In the genomic region with DNA sequence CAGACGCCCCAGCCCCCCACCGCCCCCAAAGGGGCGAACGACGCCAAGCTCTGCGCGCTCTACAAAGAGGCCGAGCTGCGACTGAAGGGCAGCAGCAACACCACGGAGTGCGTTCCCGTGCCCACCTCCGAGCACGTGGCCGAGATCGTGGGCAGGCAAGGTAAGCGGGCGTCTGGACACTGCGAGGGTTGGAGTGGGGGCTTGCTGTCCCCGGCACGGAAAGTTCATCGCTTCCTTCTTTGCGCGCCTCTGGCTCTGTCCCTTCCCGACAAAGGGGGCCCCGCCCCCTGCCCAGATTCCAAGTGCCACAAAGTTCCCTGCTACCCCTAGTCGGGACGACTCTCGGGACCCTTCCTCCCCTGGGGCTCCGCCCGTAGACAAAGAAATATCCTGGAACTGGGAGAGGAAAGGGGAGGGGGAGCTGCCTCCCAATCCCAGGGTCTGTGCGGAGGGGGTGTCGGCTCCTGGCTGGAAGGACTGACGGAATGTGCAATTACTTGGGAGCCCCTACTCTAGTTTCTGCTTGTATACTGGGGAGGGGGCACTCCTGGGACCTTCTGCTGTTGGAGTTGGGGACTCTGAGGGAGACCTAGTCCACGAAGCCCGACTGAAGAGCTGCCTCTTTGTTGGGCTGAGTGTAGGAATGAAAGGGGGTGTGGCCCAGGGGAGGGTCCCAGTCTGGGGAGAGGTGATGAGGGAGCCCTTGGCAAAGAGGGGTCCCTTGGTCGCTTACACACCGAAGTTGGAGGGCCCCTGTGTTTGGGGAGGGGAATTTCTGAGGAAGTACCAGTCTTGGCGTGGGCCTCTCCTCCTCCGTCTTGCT, we compare ENCODE assay signal across 7 mouse cellular contexts. TPM values are rescaled to one million over a fixed set of nuclear protein-coding genes. Genes with fewer than 3 reads are reported as not detected.
DNase-seq lines count a peak whose midpoint lies in the region; ATAC-seq and TF ChIP-seq lines count a peak whose summit lies in the region.

No protein-coding gene starts in this region.

- peak overlapping the region; percentile 81 for H3K4me2 ChIP-seq in heart, embryonic 16.5 days (ENCODE audit: low read depth, low read length)
- peak overlapping the region; percentile 99 for H3K4me2 ChIP-seq in liver, embryonic 14.5 days (ENCODE audit: low read depth)
- peak overlapping the region; percentile 73 for H3K4me2 ChIP-seq in stomach, embryonic 15.5 days

- peak overlapping the region; percentile 55 for H3K4me3 ChIP-seq in lung, adult 2 months (replicated peaks; ENCODE audit: extremely low read depth, low read depth, low read length)
- peak overlapping the region; percentile 86 for H3K4me3 ChIP-seq in heart, embryonic 16.5 days (ENCODE audit: low read length)
- H3K4me3 ChIP-seq in liver, embryonic 14.5 days (ENCODE audit: insufficient read depth in 1 of 2, low read depth in 2 of 2, low read length in 2 of 2), result peak overlapping the region; percentile 66 to 77
- H3K4me3 ChIP-seq in stomach, embryonic 15.5 days (replicated peaks), result peak overlapping the region; percentile 90

- DNase-seq in lung, adult 2 months, result no peak
- no peak for DNase-seq in lung, postnatal 25 days (ENCODE audit: low spot score)
- peak; percentile 71 for DNase-seq in embryo, embryonic 10 days (ENCODE audit: low spot score)
- no peak for DNase-seq in liver, embryonic 14.5 days (ENCODE audit: low read depth in 3 of 3, low spot score in 3 of 3)
- no peak for DNase-seq in right cerebral cortex, postnatal 10 days (ENCODE audit: low spot score in 2 of 2)

- 3% methylated on average over 39 of the region's 40 CpGs for WGBS in lung, adult 2 months
- WGBS in heart, embryonic 16.5 days, result under 1% methylated on average over 40 of the region's 40 CpGs
- WGBS in liver, embryonic 14.5 days (ENCODE audit: insufficient replicate concordance), result 3% methylated on average over 39 of the region's 40 CpGs
- under 1% methylated on average over 39 of the region's 40 CpGs for WGBS in stomach, embryonic 15.5 days

- no peaks in the 10 kb centered on the region for H3K27me3 ChIP-seq in heart, embryonic 16.5 days (ENCODE audit: control insufficient read depth, insufficient read depth, low read length)
- H3K27me3 ChIP-seq in liver, embryonic 14.5 days (ENCODE audit: control insufficient read depth, insufficient read depth, low read length), result peaks cover 6% of the 10 kb centered on the region
- no peaks in the 10 kb centered on the region for H3K27me3 ChIP-seq in stomach, embryonic 15.5 days (replicated peaks)

- no peak for TF ChIP-seq EP300 in liver, embryonic 14.5 days (IDR thresholded peaks at IDR 0.05; ENCODE audit: low read depth)

- H3K4me1 ChIP-seq in lung, adult 2 months (ENCODE audit: control insufficient read depth, insufficient read depth, low read length), result peaks cover 7% of the 10 kb centered on the region; the same call in 1 of the 2 replicates
- peaks cover 63% of the 10 kb centered on the region for H3K4me1 ChIP-seq in heart, embryonic 16.5 days (ENCODE audit: control insufficient read depth, insufficient read depth, low read length)
- peaks cover 7 to 17% of the 10 kb centered on the region in 2 experiments for H3K4me1 ChIP-seq in liver, embryonic 14.5 days (replicated peaks; ENCODE audit: control insufficient read depth in 2 of 2, insufficient read depth in 2 of 2, low read length in 1 of 2)
- H3K4me1 ChIP-seq in stomach, embryonic 15.5 days, result peaks cover 68% of the 10 kb centered on the region

- H3K36me3 ChIP-seq in heart, embryonic 16.5 days (ENCODE audit: control insufficient read depth, insufficient read depth), result peaks cover 11% of the 10 kb centered on the region
- H3K36me3 ChIP-seq in liver, embryonic 14.5 days (replicated peaks; ENCODE audit: control insufficient read depth, insufficient read depth, low read depth), result no peaks in the 10 kb centered on the region
- H3K36me3 ChIP-seq in stomach, embryonic 15.5 days, result peaks cover 8% of the 10 kb centered on the region

- peak; percentile 10; the same call in 1 of the 2 replicates for ATAC-seq in heart, embryonic 16.5 days (replicated peaks; ENCODE audit: extremely low read depth, insufficient read depth, low FRiP score)
- no peak for ATAC-seq in liver, embryonic 14.5 days (ENCODE audit: insufficient read depth)
- peak; percentile 11 for ATAC-seq in stomach, embryonic 15.5 days (ENCODE audit: insufficient read depth, low FRiP score, low read depth)

- no peaks in the 10 kb centered on the region for H3K9me3 ChIP-seq in heart, embryonic 16.5 days (replicated peaks; ENCODE audit: control insufficient read depth, low read length)
- H3K9me3 ChIP-seq in liver, embryonic 14.5 days (ENCODE audit: control insufficient read depth, low read length), result no peaks in the 10 kb centered on the region
- no peaks in the 10 kb centered on the region for H3K9me3 ChIP-seq in stomach, embryonic 15.5 days

- H3K9ac ChIP-seq in heart, embryonic 16.5 days (ENCODE audit: low read length), result peak overlapping the region; percentile 91
- peak overlapping the region; percentile 64 for H3K9ac ChIP-seq in liver, embryonic 14.5 days (replicated peaks)
- H3K9ac ChIP-seq in stomach, embryonic 15.5 days, result peak overlapping the region; percentile 87

- H3K27ac ChIP-seq in heart, embryonic 16.5 days (ENCODE audit: low read length), result peak overlapping the region; percentile 95
- H3K27ac ChIP-seq in liver, embryonic 14.5 days, result no peak overlapping the region
- H3K27ac ChIP-seq in stomach, embryonic 15.5 days, result peak overlapping the region; percentile 94

- TF ChIP-seq POLR2A in lung, adult 2 months (IDR thresholded peaks at IDR 0.05; ENCODE audit: borderline replicate concordance, extremely low read depth, low read depth, low read length), result no peak

- no peak for TF ChIP-seq CTCF in lung, adult 2 months (IDR thresholded peaks at IDR 0.05; ENCODE audit: insufficient read depth, low read length)
- no peak for TF ChIP-seq CTCF in liver, embryonic 14.5 days (IDR thresholded peaks at IDR 0.05; ENCODE audit: low read depth)

RNA-seq across cellular contexts. Expression of a gene that starts 0.7 kb away (rescaled TPM):
- 0.53 and 0.84 TPM in 2 replicates for polyA plus RNA-seq in lung, adult 2 months (2012; rRNA removed)
- 5.3 and 5.7 TPM in 2 replicates for polyA plus RNA-seq in heart, embryonic 16.5 days (2015; fragmentation: Nextera tagmentation; extraction: Ambion mirVana)
- polyA plus RNA-seq in liver, embryonic 14.5 days (2012; rRNA removed), result 1.1 and 1.3 TPM in 2 replicates
- 0.74 and 0.82 TPM in 2 replicates for polyA plus RNA-seq in liver, embryonic 14.5 days (2014; fragmentation: Nextera tagmentation; extraction: Ambion mirVana)
- 11.9 and 12.1 TPM in 2 replicates for polyA plus RNA-seq in stomach, embryonic 15.5 days (2015; fragmentation: Nextera tagmentation; extraction: Ambion mirVana)

RNA-seq across cellular contexts. Expression of a gene that starts 15.2 kb away (rescaled TPM):
- polyA plus RNA-seq in lung, adult 2 months (2012; rRNA removed), result 53.0 and 105 TPM in 2 replicates
- polyA plus RNA-seq in heart, embryonic 16.5 days (2015; fragmentation: Nextera tagmentation; extraction: Ambion mirVana), result 2.2 and 5.2 TPM in 2 replicates
- 0.39 and 0.52 TPM in 2 replicates for polyA plus RNA-seq in liver, embryonic 14.5 days (2012; rRNA removed)
- polyA plus RNA-seq in liver, embryonic 14.5 days (2014; fragmentation: Nextera tagmentation; extraction: Ambion mirVana), result 0.25 TPM in 1 of 2 replicates, not detected in the other
- 86.9 and 90.6 TPM in 2 replicates for polyA plus RNA-seq in stomach, embryonic 15.5 days (2015; fragmentation: Nextera tagmentation; extraction: Ambion mirVana)

RNA-seq across cellular contexts. Expression of a gene that starts 20.0 kb away (rescaled TPM):
- polyA plus RNA-seq in lung, adult 2 months (2012; rRNA removed), result 116 and 135 TPM in 2 replicates
- 136 and 139 TPM in 2 replicates for polyA plus RNA-seq in heart, embryonic 16.5 days (2015; fragmentation: Nextera tagmentation; extraction: Ambion mirVana)
- 63.1 and 73.1 TPM in 2 replicates for polyA plus RNA-seq in liver, embryonic 14.5 days (2012; rRNA removed)
- 60.5 and 62.0 TPM in 2 replicates for polyA plus RNA-seq in liver, embryonic 14.5 days (2014; fragmentation: Nextera tagmentation; extraction: Ambion mirVana)
- 193 and 198 TPM in 2 replicates for polyA plus RNA-seq in stomach, embryonic 15.5 days (2015; fragmentation: Nextera tagmentation; extraction: Ambion mirVana)

RNA-seq across cellular contexts. Expression of a gene that starts 20.7 kb away (rescaled TPM):
- 47.0 and 52.6 TPM in 2 replicates for polyA plus RNA-seq in lung, adult 2 months (2012; rRNA removed)
- polyA plus RNA-seq in heart, embryonic 16.5 days (2015; fragmentation: Nextera tagmentation; extraction: Ambion mirVana), result 28.8 and 32.0 TPM in 2 replicates
- 22.7 and 27.2 TPM in 2 replicates for polyA plus RNA-seq in liver, embryonic 14.5 days (2012; rRNA removed)
- polyA plus RNA-seq in liver, embryonic 14.5 days (2014; fragmentation: Nextera tagmentation; extraction: Ambion mirVana), result 17.9 and 20.9 TPM in 2 replicates
- polyA plus RNA-seq in stomach, embryonic 15.5 days (2015; fragmentation: Nextera tagmentation; extraction: Ambion mirVana), result 40.2 and 40.9 TPM in 2 replicates

RNA-seq across cellular contexts. Expression of a gene that starts 23.1 kb away (rescaled TPM):
- polyA plus RNA-seq in lung, adult 2 months (2012; rRNA removed), result 257 and 302 TPM in 2 replicates
- polyA plus RNA-seq in heart, embryonic 16.5 days (2015; fragmentation: Nextera tagmentation; extraction: Ambion mirVana), result 127 and 129 TPM in 2 replicates
- polyA plus RNA-seq in liver, embryonic 14.5 days (2012; rRNA removed), result 45.2 and 58.7 TPM in 2 replicates
- polyA plus RNA-seq in liver, embryonic 14.5 days (2014; fragmentation: Nextera tagmentation; extraction: Ambion mirVana), result 115 and 132 TPM in 2 replicates
- polyA plus RNA-seq in stomach, embryonic 15.5 days (2015; fragmentation: Nextera tagmentation; extraction: Ambion mirVana), result 179 and 214 TPM in 2 replicates
